Mouse (Mus musculus) frontal cortex, postnatal 14 days (tissue): ENCODE measurements at regions not wholly inside any gene's neighbourhood (a gene's known extent, or its start where the extent isn't known, plus 50 kb on each side); places are given as distances from the start of the nearest gene placed in this dataset.

Source experiments
- DNase-seq, 2 experiments: peaks; one replicate each; pipeline ENCODE4 v3.0.0; 2022; ENCODE audit warnings: low spot score in 2 of 2

DNA sequence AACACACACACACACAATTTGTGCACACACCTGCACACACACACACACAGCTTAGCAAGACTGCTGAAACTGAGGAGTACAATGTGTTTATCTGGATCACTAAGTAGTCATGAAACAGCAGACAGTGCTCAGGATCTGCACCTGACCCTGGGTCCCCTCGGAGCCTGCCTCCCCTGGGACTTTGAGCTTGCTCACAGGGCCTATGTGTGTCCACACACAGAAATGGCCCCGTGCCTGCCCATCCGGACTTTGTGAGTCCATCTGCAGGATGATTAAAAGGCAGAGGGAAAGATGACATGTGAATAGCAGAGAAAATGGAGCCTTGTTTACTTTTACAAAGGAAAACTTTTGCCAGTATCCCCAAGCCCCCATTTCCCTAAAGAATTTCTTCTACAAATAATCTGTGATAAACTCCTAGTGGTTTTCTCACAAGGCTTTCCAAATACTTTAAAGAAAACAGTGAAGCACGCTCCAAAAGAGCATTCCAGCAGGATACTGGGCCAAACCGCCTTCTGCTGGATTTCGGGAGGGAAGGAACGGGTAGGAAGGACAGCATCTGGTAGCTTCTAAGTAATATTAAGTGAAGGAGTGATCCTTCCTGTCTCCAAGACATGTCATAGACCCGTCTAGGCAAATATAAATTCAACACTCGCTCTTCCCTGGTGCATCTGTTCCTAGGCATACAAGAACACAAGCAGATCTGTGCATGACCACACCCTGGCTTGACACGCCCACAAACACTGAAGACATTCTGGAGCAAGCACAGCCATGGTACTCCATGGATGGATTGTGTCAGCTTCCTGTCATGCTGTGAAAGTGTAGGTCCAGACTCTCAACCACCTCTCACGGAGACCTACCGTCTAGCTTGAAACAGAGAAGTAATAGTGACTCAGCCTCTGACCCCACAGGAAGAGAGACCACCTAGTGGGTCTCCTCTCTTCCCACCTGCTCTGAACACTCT is 52.1 kb upstream of the Zfp637 start:
- no peak for DNase-seq

DNA sequence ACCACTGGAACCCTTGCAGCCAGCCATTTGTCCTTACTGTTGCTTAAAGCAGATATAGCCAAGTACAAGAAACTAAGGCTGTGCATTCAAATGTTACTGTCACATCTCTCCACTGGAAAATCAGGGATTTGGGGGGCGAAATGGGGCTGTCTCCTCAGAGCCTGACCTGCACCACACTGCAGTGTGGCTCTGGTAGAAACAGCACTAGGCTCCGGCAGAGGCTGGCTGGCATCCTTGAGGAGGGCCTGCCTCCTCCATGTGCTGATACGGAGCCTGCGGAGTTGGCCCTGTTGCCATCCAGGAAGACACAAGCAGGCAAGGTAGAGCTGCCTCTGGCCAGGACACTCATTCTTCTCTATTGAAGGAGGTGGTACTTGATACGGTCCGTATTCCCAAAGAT is 50.4 kb upstream of the Zfp637 start:
- DNase-seq: no peak
